Comparison of ENCODE assay signal across 8 mouse cellular contexts in the genomic region with DNA sequence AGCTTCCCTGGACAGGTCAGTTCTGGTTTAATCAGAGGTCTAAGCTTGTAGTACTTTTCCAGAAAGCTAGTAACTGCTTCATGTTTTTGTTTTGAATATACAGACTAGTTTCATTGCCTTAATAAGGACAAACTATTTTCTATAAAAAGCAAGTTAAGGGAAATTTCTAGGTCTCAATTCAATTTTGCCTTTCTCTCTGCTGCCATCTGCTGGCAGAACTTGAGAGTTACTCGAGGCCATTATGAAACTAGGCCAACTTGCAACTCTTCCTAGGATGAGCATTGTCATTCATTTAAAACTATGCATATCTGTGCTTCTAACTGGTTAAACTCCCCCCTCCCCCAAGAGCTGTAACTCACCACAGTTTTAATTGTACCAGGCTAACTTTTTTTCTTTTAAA. TPM values are rescaled to one million over a fixed set of nuclear protein-coding genes. Genes with fewer than 3 reads are reported as not detected.
A peak's percentile ranks its signal among the peaks of the same experiment; 100 is the strongest.
DNase-seq lines count a peak whose midpoint lies in the region; ATAC-seq and TF ChIP-seq lines count a peak whose summit lies in the region.
"Had no signal": no experiment of that assay in that cellular context is flagged by ENCODE, and none has a peak within 500 bp of the region (broad histone marks: within the 10 kb centered on the region; RNA-seq: fewer than 3 reads in every experiment).

No protein-coding gene starts in this region.

- no peak for ATAC-seq in midbrain, embryonic 14.5 days (ENCODE audit: low FRiP score, low TSS enrichment)
- no peak for ATAC-seq in midbrain, embryonic 13.5 days
- ATAC-seq in liver, embryonic 14.5 days (ENCODE audit: insufficient read depth), result no peak

- no peaks in the 10 kb centered on the region for H3K36me3 ChIP-seq in midbrain, embryonic 14.5 days (ENCODE audit: control insufficient read depth, insufficient read depth, low read length)
- H3K36me3 ChIP-seq in midbrain, embryonic 13.5 days, result no peaks in the 10 kb centered on the region
- no peaks in the 10 kb centered on the region for H3K36me3 ChIP-seq in liver, embryonic 14.5 days (replicated peaks; ENCODE audit: control insufficient read depth, insufficient read depth, low read depth)

- no peak overlapping the region for H3K9ac ChIP-seq in midbrain, embryonic 14.5 days (replicated peaks; ENCODE audit: low read length)
- H3K9ac ChIP-seq in midbrain, embryonic 13.5 days (replicated peaks), result no peak overlapping the region
- H3K9ac ChIP-seq in liver, embryonic 14.5 days (replicated peaks), result no peak overlapping the region
- H3K9ac ChIP-seq: heart, embryonic 13.5 days had no signal

- no peak overlapping the region for H3K27ac ChIP-seq in midbrain, embryonic 14.5 days (replicated peaks; ENCODE audit: low read depth, low read length)
- no peak overlapping the region for H3K27ac ChIP-seq in midbrain, embryonic 13.5 days
- H3K27ac ChIP-seq in liver, embryonic 14.5 days, result no peak overlapping the region
- H3K27ac ChIP-seq: heart, embryonic 13.5 days had no signal

- no peaks in the 10 kb centered on the region for H3K27me3 ChIP-seq in midbrain, embryonic 14.5 days (ENCODE audit: control insufficient read depth, insufficient read depth, low read length)
- H3K27me3 ChIP-seq in midbrain, embryonic 13.5 days, result no peaks in the 10 kb centered on the region
- no peaks in the 10 kb centered on the region for H3K27me3 ChIP-seq in liver, embryonic 14.5 days (ENCODE audit: control insufficient read depth, insufficient read depth, low read length)
- H3K27me3 ChIP-seq: heart, embryonic 13.5 days had no signal

- TF ChIP-seq EP300 in liver, embryonic 14.5 days (IDR thresholded peaks at IDR 0.05; ENCODE audit: low read depth), result no peak

- H3K4me2 ChIP-seq in midbrain, embryonic 14.5 days (ENCODE audit: low read length), result no peak overlapping the region
- H3K4me2 ChIP-seq in midbrain, embryonic 13.5 days (replicated peaks), result no peak overlapping the region
- H3K4me2 ChIP-seq in liver, embryonic 14.5 days (ENCODE audit: low read depth), result no peak overlapping the region
- H3K4me2 ChIP-seq: heart, embryonic 13.5 days had no signal

- H3K9me3 ChIP-seq in midbrain, embryonic 14.5 days (ENCODE audit: control insufficient read depth, low read length), result no peaks in the 10 kb centered on the region
- no peaks in the 10 kb centered on the region for H3K9me3 ChIP-seq in midbrain, embryonic 13.5 days
- H3K9me3 ChIP-seq in liver, embryonic 14.5 days (ENCODE audit: control insufficient read depth, low read length), result no peaks in the 10 kb centered on the region
- H3K9me3 ChIP-seq: heart, embryonic 13.5 days had no signal

- WGBS in midbrain, embryonic 14.5 days, result 0% methylated on average over 1 of the region's 1 CpGs
- 2% methylated on average over 1 of the region's 1 CpGs for WGBS in midbrain, embryonic 13.5 days
- 2% methylated on average over 1 of the region's 1 CpGs for WGBS in liver, embryonic 14.5 days (ENCODE audit: insufficient replicate concordance)

- H3K4me3 ChIP-seq in midbrain, embryonic 14.5 days (replicated peaks; ENCODE audit: low read depth, low read length), result no peak overlapping the region
- H3K4me3 ChIP-seq in midbrain, embryonic 13.5 days (replicated peaks), result no peak overlapping the region
- no peak overlapping the region for H3K4me3 ChIP-seq in liver, embryonic 14.5 days (ENCODE audit: insufficient read depth in 1 of 2, low read depth in 2 of 2, low read length in 2 of 2)
- H3K4me3 ChIP-seq: heart, embryonic 13.5 days had no signal

- DNase-seq in midbrain, embryonic 14.5 days, result peak; percentile 90
- peak; percentile 58 to 89 for DNase-seq in adrenal gland, adult (ENCODE audit: inconsistent age in 2 of 2, low spot score in 1 of 2)
- DNase-seq in cerebellum, postnatal 25 days, result peak; percentile 52 to 75
- DNase-seq in kidney, postnatal 10 days, result peak; percentile 81
- peak in 2 of 3 experiments; percentile 20 to 29 for DNase-seq in liver, embryonic 14.5 days (ENCODE audit: low read depth in 3 of 3, low spot score in 3 of 3)
- DNase-seq in right cerebral cortex, postnatal 4 days, result peak; percentile 80

- peak; percentile 72 for TF ChIP-seq CTCF in liver, embryonic 14.5 days (IDR thresholded peaks at IDR 0.05; ENCODE audit: low read depth)

- no peaks in the 10 kb centered on the region for H3K4me1 ChIP-seq in midbrain, embryonic 14.5 days (ENCODE audit: control insufficient read depth, insufficient read depth, low read length)
- H3K4me1 ChIP-seq in midbrain, embryonic 13.5 days (replicated peaks), result no peaks in the 10 kb centered on the region
- H3K4me1 ChIP-seq in liver, embryonic 14.5 days (replicated peaks; ENCODE audit: control insufficient read depth in 2 of 2, insufficient read depth in 2 of 2, low read length in 1 of 2), result no peaks in the 10 kb centered on the region
- H3K4me1 ChIP-seq: heart, embryonic 13.5 days had no signal

RNA-seq across cellular contexts. Expression of gene Nr2e3, which starts 29.4 kb away (rescaled TPM):
- polyA plus RNA-seq in midbrain, embryonic 14.5 days (2014; fragmentation: Nextera tagmentation; extraction: Ambion mirVana), result not detected in 2 replicates
- not detected in 2 replicates for polyA plus RNA-seq in midbrain, embryonic 13.5 days (2015; fragmentation: Nextera tagmentation; extraction: Ambion mirVana)
- not detected in 2 replicates for polyA plus RNA-seq in liver, embryonic 14.5 days (2012; rRNA removed)
- polyA plus RNA-seq in liver, embryonic 14.5 days (2014; fragmentation: Nextera tagmentation; extraction: Ambion mirVana), result not detected in 2 replicates
- polyA plus RNA-seq: heart, embryonic 13.5 days had no signal

Comparison
In these comparisons a context has a peak if more than half of its experiments do, and no peak if none do; other contexts are left out.
1. DNase-seq: peak in every context shown above with its lines; median percentile 90 in midbrain, embryonic 14.5 days; 81 in kidney, postnatal 10 days; 80 in right cerebral cortex, postnatal 4 days; 74 in adrenal gland, adult; 64 in cerebellum, postnatal 25 days; 24 in liver, embryonic 14.5 days.